Mouse (Mus musculus) kidney, adult 2 months (tissue): ENCODE data around the gene Add3.

Experiments used
- CTCF ChIP-seq: fragments of 200-500 bp; conservative IDR thresholded peaks from 2 replicates; pipeline ENCODE4 v1.5.1; 2011; ENCODE audit warnings: low read depth, mild to moderate bottlenecking, control low read depth, low read length, moderate library complexity, mixed read lengths; ENCODE audit not compliant: insufficient read depth, insufficient read length
- POLR2A ChIP-seq: fragments of 200-500 bp; IDR thresholded peaks from one replicate; pipeline ENCODE4 v1.6.1; 2011; ENCODE audit warnings: low read depth, low read length, control low read depth

GRCm38 (mm10) chr19:53273781-53274428, 133.7 kb downstream of the Add3 start:
- no peak for TF ChIP-seq POLR2A
- TF ChIP-seq CTCF = no peak
